Mouse (Mus musculus): ENCODE measurements at regions not wholly inside any gene's neighbourhood (a gene's known extent, or its start where the extent isn't known, plus 50 kb on each side); places are given as distances from the start of the nearest gene placed in this dataset.
A peak's percentile ranks its signal among the peaks of the same experiment; 100 is the strongest.
"Not testable (repeated sequence)": the region's sequence is repeated elsewhere in the genome, so short reads cannot be mapped to it uniquely, and the experiment has no call there.

DNA sequence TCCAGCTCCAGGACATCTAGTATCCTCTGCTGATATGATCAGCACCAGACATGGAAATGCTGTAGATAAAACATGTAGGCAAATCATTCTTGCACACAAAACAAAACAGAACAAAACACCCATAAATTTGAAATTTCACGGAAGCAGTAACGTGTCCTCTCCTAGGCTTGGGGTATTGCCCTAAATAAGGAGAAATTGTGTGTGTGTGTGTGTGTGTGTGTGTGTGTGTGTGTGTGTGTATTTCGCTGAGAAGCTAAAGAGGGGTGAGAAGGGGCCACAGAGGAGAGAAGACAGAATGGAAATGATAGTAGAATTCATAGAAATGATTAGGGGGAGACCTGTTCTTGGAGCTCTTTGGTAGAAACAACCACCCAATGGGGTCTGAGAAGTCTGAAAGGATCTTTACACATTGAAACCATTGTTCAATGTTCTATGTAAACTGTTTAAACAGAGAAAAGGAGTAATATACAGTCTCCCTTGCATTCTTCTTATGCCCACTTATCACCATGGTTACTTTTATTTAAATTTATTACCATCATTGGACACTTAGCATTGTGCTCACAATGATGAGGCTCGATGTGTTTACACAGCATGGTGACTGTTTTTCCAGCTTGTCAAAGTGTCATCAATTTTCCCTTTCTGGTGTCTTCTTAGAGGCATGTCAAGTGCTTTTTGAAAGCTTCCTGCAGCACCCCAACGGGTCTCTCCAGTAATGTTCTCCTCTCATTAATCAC, 317.3 kb upstream of the 4933412E24Rik start:
- DNase-seq (ENCODE audit: low spot score in 2 of 2), result no peak

GRCm38 (mm10) chr15:60317577-60317976, 301.2 kb upstream of the 4933412E24Rik start:
- DNase-seq (ENCODE audit: low spot score in 2 of 2), result no peak

DNA sequence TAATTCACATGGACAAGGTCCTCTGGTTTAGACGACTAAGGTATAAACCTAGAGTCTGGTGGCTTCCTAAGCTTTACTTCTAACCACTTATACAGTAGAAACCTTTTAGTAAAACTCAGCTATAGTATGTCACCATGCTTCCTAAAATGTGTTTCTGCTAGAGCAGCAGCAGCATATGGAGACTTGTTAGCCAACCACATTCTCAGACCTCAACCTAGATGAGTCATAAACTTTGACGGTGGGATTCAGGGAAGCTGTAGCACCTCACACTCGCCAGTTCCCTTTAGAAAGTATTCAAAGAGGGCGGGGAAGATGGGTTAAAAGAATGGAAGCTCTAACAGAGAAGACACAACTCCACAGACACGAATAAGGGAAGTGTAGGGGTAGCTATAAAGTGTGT, 298.8 kb upstream of the 4933412E24Rik start:
- no peak for DNase-seq (ENCODE audit: low spot score in 2 of 2)

DNA sequence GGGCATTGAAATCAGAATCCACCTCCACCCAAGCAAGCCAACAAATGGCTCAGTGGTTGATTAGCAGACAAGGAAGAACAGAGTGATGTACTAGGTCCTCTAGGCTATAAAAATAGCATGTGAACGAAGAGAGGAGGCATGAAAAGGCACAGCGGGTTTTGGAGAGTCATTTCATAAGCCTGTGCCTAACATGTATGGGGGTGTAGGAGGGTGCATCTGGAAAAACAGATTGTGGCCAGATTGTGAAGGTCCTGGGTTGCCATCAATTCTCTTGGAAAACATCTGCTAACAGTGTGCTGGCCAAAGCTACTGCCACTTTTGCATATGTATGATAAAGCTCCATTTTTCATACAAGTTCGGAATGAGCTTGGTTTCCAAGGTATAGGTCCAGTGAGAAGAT, 293.5 kb upstream of the 4933412E24Rik start:
- DNase-seq (ENCODE audit: low spot score in 2 of 2), result no peak

DNA sequence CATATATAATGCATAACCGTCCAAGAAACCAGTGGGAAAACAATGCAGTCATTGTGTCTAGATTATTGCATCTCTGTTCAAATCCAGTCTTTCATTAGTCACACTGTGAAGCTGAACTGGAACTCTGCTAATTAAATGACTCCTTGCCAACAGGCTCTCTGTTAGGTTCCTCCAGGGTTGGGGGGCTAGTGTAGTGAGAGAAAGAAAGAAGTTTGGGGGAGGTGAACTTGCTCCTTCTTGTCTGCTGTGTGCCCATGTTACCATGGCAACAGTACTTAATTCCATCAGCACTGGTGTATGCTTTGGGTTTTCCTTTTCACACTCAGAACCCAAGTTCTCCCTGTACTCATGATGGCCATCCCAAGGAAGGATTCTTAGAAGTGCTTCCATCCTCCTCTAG, 292.6 kb upstream of the 4933412E24Rik start:
- no peak for DNase-seq (ENCODE audit: low spot score in 2 of 2)

DNA sequence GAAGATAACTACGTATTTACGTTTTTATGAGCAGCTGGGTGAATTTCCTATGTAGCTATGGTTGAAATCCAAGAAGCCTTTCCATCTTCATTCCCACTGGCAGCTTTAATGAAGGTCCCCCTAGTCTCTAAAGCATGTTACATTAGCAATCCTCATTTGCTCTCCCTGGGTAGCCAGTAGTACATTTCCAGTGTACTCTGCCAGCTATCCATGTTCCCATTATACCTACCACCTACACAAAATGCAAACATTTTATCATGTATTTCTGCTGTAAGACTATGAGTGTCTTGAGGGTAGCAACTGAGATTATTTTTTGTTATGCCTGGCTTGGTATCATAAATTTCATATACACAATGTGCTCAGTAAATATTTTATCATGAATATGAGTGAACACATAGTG, 291.7 kb upstream of the 4933412E24Rik start:
- no peak for DNase-seq (ENCODE audit: low spot score in 2 of 2)

GRCm38 (mm10) chr15:60303501-60303900, 287.1 kb upstream of the 4933412E24Rik start:
- DNase-seq (ENCODE audit: low spot score in 2 of 2), result no peak

DNA sequence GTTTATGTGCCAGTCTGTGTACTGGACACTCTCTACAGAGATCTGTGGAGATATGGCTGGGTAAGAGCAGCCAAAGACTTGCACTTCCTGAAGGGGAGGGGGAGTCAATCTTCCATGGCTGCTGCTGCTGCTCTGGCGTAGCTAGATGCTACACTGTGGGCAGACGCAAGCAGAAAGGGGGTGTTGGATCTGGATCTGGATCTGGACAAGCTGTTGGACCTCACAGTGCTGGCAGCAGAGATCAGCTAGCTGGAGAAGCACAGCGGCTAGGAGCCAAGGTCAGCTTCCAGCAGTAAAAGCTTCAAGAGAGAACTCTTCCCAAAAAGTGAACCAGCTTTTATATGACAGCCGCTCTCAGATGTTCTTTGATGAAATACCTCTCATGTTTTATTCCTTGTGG, 285.5 kb upstream of the 4933412E24Rik start:
- no peak for DNase-seq (ENCODE audit: low spot score in 2 of 2)

DNA sequence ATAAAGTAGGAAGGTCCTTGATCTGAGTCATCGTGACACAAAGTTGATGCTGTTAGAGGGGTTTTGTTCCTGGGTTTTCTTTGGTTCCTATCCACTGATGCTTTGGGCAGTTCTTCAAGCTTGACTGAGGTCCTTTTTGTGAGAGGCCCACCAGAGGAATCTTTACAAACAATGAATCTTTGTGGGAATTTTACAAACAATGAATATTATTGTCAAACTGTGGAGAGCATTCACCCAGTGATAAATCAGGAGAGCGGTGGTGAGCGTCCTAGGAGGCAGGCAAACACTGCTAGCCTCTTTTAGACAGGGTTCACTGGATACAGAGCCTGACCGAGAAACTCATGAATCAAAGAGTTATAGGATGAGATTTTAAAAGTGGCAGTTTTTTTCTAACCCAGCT, 268.9 kb upstream of the 4933412E24Rik start:
- no peak for DNase-seq (ENCODE audit: low spot score in 2 of 2)

DNA sequence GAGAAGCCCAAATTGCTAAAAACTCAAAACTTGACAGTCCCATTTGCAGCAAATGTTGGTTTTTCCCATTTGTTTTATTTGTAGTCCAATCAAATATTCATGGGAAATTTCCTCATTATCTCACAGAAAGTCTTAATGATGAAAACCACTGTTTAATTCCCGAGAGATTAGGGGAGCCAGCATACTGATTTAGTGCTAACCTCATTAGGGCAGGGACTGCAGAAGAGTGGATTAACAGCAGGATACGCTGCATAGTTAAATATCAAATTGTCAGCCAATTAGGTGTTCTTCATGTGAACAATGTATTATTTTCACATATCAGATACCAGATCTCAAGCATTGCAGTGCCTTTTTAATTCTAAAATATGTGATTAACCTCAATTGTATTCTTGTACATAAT, 264.0 kb upstream of the 4933412E24Rik start:
- DNase-seq (ENCODE audit: low spot score in 2 of 2), result no peak

- not testable (repeated sequence) for DNase-seq (ENCODE audit: low spot score in 2 of 2)
Measured at GRCm38 (mm10) chr15:60253661-60254060, 237.2 kb upstream of the 4933412E24Rik start.

DNA sequence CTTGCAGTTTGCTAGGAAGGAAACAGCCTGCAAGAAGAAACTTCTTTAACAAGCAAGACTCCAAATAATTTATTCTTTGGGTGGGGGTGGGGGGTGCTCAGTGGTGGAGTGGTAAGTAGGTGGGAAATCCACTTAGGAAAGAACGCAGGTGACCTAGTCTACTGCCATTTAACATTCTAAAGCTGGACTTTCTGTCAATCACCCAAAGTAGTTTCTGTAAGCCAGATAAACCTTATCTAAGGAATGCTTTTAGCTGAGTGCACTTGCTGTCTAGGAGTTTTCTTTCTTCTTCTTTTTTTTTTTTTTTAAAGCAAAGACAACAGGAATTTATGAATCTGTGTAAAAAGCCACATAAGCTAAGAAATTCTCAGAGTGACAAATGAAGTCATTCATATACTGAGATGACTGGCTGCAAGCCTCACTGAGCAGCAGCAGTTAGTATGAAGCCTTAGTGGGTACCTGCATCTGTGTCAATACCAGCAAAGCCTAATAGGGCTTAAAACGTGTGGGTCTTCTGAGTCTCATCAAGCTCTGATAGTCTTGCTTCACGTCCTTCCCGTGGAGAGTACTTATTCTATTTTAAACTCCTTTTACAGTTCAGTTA, 210.0 kb upstream of the 4933412E24Rik start:
- no peak for DNase-seq (ENCODE audit: low spot score in 2 of 2)

DNA sequence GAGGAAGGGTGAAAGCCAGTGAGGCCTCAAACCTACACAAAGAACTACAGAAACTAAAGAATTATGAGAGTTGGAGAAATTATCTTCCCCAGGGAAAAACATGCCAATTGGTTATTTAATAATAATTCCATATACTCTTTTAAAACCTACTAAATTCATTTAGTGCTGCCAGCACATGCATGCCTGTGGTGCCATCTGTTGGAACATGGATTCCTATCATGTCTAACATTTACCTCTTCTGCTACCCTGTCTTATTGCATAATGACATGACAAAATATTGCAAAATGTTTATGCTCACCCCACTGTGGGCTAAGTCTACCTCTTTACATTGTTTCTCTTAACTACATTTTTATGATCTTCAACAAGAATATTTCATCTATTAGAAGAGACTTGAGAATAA, 178.7 kb upstream of the 4933412E24Rik start:
- no peak for DNase-seq (ENCODE audit: low spot score in 2 of 2)

DNA sequence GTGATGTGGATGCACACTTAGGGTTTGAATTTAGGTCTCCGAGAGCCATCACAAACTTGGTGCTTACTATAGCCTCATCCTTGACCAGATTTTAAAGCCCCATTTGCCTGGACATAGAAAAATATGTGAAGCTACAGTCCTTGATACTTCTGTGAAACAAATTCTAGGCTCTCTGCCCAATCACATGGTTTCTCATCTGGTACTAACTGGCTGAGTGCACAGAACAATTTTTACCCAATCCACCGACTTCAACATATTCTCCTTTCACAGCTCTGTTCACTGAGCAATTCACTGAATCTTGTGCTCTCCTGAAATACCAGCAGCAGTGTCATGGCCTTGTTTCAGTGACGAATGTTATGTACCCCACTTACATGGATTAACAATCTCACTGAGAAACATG, 176.7 kb upstream of the 4933412E24Rik start:
- no peak for DNase-seq (ENCODE audit: low spot score in 2 of 2)

DNA sequence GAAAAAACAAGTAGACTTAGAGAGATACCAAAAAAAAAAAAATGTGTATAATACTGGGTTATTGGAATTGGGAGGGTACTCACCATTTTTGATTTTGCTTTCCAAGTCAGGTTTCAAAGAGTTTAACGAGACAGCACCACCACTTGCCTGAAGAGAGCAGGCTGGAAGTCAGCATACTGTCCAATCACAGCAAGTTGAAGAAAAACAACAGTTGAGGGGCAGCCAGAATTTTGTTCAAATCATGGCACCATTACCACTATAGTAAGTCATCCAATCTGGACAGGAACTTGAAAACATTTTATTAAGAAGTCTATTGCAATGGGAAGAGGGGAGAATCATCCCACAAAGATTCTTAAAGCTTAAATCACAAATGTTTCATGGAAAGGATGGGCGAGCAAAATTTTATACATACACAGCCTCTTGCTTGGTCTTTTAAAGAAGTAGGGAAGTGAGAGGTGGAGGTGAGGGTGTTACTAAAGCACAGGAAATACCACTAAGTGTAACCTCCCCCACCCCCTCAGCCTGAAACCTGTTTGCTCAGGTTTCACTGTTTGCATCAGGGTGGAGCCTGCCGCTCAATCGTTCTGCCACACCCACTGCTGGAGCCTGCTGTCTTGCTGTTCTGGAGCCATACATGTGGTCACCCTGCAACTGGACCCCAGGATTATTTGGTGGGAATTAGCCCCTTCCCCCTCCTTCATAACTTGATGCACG, 170.7 kb upstream of the 4933412E24Rik start:
- peak; percentile 5 to 23 for DNase-seq (ENCODE audit: low spot score in 2 of 2)

DNA sequence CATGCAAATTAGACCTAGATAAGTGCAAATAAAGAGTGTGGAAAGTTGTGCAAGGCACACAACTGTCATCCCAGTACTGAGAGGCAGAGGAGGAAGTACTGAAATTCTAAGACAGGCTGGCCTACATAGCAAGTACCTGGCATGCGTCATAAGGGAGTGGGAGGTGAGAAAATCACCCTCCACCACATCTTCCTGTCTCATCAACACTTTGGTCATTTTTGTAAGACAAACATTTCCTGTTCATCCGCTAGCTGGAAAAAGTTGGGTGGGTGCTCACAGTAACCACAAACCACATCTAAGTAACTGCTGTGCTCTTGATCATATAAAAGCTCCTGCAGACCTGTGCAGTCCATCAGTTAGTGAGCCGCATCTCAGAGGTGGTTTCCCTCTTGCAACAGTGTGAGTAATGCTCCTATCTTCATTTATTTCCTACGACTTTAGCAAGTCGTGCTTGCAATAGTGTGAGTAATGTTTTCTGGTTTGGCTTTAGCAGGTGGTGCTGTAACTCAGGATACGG, 125.2 kb upstream of the 4933412E24Rik start:
- DNase-seq (ENCODE audit: low spot score in 2 of 2), result peak; percentile 60 to 61

- no peak for DNase-seq (ENCODE audit: low spot score in 2 of 2)
Measured at GRCm38 (mm10) chr15:60136671-60137070, 120.3 kb upstream of the 4933412E24Rik start.

DNA sequence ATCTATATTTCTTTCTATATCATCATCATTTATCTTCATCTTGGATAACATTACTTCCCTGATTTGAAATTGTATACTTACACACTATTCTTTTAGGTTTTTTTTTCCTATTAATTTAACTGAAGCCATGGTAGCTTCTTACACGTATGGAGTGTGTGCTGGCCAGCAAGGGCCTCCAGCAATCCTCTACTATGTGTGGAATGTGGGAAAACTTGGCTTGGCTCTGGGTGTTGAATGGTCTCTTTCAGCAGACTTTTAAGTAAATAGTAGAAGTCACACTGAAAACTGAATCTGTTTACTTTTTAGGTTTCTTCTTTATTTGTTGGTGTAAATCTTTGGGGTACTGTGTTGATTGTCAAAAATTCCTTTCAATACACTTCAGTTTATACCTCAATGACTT, 118.1 kb upstream of the 4933412E24Rik start:
- DNase-seq (ENCODE audit: low spot score in 2 of 2), result no peak

DNA sequence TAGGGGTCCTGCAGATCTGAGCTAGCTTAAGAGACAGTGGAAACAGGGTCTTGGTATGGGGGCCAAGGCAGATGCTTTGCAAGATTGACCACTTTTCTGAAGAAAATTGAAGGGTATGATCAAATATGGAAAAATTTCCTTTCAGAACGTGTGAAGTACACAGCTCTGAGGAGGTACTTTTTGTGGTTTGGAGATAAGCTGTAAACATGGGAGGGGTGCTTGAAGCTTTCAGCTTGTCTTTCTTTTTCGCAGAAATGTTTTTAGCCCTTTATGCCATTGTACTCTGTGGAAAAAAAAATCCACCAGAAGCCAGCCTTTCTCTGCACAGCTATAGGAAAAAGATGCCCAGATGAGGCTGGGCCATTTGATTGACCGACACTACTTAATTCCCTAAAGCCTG, 116.3 kb upstream of the 4933412E24Rik start:
- peak in 1 of 2 experiments; percentile 14 for DNase-seq (ENCODE audit: low spot score in 2 of 2)

- DNase-seq (ENCODE audit: low spot score in 2 of 2), result no peak
Measured at GRCm38 (mm10) chr15:60124461-60124860, 108.0 kb upstream of the 4933412E24Rik start.

- peak in 1 of 2 experiments; percentile 4 for DNase-seq (ENCODE audit: low spot score in 2 of 2)
Measured at GRCm38 (mm10) chr15:60119926-60120325, 103.5 kb upstream of the 4933412E24Rik start.

DNA sequence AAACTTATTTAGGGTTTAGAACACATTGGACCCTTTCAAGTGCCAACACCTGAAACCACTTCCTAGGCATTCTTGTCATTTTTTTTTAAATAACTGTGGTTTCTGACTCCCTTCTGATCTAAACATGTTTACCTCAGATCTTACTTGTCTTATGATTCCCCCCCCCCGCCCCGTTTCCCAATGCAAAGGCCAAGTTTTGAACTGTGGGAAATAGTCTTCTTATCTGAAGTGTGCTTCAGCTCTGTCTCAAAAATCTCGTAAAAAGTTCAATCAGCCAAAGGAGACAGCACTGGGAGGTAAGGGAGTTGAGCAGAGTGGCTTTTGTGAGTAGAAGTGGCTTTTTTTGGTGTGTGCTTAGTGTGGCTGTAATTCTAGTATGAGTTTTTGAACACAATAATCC, 95.5 kb upstream of the 4933412E24Rik start:
- DNase-seq (ENCODE audit: low spot score in 2 of 2), result no peak

DNA sequence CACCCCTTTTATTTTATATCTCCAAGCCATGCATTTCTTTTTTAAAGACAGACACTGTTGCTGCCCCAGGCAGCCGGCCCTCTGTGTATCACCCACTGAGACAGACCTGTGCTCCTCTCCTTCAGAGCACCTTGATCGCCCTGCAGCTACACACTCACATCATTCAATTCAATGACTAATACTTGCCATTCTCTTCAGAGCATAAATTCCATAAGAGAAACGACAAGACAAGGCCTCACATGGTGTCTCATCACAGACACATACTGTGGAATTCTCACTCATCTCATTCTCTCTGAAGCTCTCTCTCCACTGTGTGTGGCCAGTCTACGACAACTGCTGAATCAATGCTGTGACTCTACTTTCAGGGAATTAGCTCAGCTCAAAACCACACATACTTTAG, 94.6 kb upstream of the 4933412E24Rik start:
- DNase-seq (ENCODE audit: low spot score in 2 of 2), result no peak
